Mouse (Mus musculus): Measurements from ENCODE around the gene Olfr1404.

Olfr1404 gene

GRCm38 (mm10) chr1:173212092-173212491 is at the start of gene Olfr1404:
Olfr1404 (plus strand) TSS chr1:173212392.
- 88% methylated on average over 5 of the region's 5 CpGs for WGBS

GRCm38 (mm10) chr1:173190540-173190939 is 21.7 kb upstream of the Olfr1404 start, which contains the start of gene Olfr1406:
Olfr1406 (minus strand) TSS chr1:173190640.
- WGBS = 62% methylated on average over 3 of the region's 3 CpGs

- 80% methylated on average over 3 of the region's 3 CpGs for WGBS
Observed at GRCm38 (mm10) chr1:173192059-173192458, 20.1 kb upstream of the Olfr1404 start.

GRCm38 (mm10) chr1:173196359-173196758 is 15.8 kb upstream of the Olfr1404 start:
- 87% methylated on average over 2 of the region's 2 CpGs for WGBS

GRCm38 (mm10) chr1:173197508-173197907 is 14.7 kb upstream of the Olfr1404 start, which contains the start of gene Olfr218:
Olfr218 (plus strand) TSS chr1:173197808.
- WGBS = 70% methylated on average over 5 of the region's 5 CpGs

GRCm38 (mm10) chr1:173216481-173216880 is 4.3 kb downstream of the Olfr1404 start:
- 95% methylated on average over 3 of the region's 3 CpGs for WGBS

- 86% methylated on average over 2 of the region's 2 CpGs for WGBS
Observed at GRCm38 (mm10) chr1:173227081-173227480, 14.9 kb downstream of the Olfr1404 start, which contains the start of gene Fcer1a. Fcer1a (minus strand) TSS chr1:173227214.

- WGBS = 88% methylated on average over 1 of the region's 1 CpGs
Observed at GRCm38 (mm10) chr1:173237004-173237403, 24.8 kb downstream of the Olfr1404 start.

GRCm38 (mm10) chr1:173249888-173250287 is 37.7 kb downstream of the Olfr1404 start:
- WGBS = 97% methylated on average over 3 of the region's 3 CpGs

GRCm38 (mm10) chr1:173265701-173266100 is 53.5 kb downstream of the Olfr1404 start, which contains the start of gene Olfr418:
Olfr418 (plus strand) TSS chr1:173266001.

All from cerebral cortex, adult 2 months (tissue).